ENCODE assay signal across 20 mouse cellular contexts in the genomic region with DNA sequence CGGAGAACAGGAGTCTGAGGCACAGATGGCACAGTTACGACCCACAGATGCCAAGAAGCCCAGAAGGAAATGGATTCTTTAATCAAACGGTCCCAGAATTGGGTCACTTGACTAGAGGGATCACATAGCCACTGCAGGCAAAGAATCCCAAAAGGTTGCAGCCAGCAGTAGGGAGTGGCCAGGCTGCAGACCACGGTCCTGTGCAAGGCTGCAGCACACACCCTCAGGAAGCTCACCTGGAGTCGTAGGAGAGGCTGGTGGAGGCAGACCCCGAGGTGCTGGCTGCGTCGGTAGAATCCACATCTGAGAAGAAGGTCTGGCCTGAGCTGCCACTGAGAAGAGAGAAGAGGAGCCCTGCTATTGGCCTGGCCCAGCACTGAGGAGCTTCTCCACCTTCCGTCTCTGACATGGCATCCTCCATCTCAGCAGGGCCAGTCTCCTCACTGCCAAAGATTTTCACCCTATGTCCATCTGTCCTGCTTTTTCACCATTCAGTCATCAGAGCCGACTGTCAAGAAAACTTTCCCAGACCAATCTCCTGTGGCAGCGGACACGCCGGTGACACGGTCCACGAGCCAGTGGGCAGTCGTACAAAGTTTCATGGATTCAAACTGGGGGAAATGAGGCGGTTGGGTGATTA. TPM values are rescaled to one million over a fixed set of nuclear protein-coding genes. Genes with fewer than 3 reads are reported as not detected.
A peak's percentile ranks its signal among the peaks of the same experiment; 100 is the strongest.
DNase-seq lines count a peak whose midpoint lies in the region; ATAC-seq and TF ChIP-seq lines count a peak whose summit lies in the region.
"Had no signal": no experiment of that assay in that cellular context is flagged by ENCODE, and none has a peak within 500 bp of the region (broad histone marks: within the 10 kb centered on the region; RNA-seq: fewer than 3 reads in every experiment).

No protein-coding gene starts in this region.

- 73% methylated on average over 17 of the region's 17 CpGs for WGBS in kidney, embryonic 16.5 days

- 0 out of 2 replicates have a peak overlapping the region, but pooled peaks have one; percentile 17 for H3K27ac ChIP-seq in kidney, embryonic 16.5 days (ENCODE audit: low read length)
- no peak overlapping the region for H3K27ac ChIP-seq in layer of hippocampus, adult 2 months
- H3K27ac ChIP-seq: embryonic facial prominence, embryonic 12.5 days; forebrain, embryonic 15.5 days; heart, adult 2 months; heart, embryonic 15.5 days; hindbrain, embryonic 13.5 days; intestine, embryonic 15.5 days had no signal

- no peak overlapping the region for H3K4me2 ChIP-seq in kidney, embryonic 16.5 days (replicated peaks; ENCODE audit: low read depth, low read length)
- H3K4me2 ChIP-seq: embryonic facial prominence, embryonic 12.5 days; forebrain, embryonic 15.5 days; heart, embryonic 11.5 days; heart, embryonic 15.5 days; hindbrain, embryonic 13.5 days; intestine, embryonic 15.5 days had no signal

- ATAC-seq in cerebellum, adult (ENCODE audit: insufficient number of reproducible peaks, low FRiP score, low TSS enrichment) = peak; percentile 67
- no peak for ATAC-seq in kidney, embryonic 16.5 days (ENCODE audit: low FRiP score, low TSS enrichment)
- ATAC-seq: CD4-positive, CD25-positive, alpha-beta regulatory T cell, adult 4 months; forebrain, embryonic 15.5 days had no signal

- H3K9me3 ChIP-seq in kidney, embryonic 16.5 days (ENCODE audit: low read length) = no peaks in the 10 kb centered on the region
- H3K9me3 ChIP-seq: embryonic facial prominence, embryonic 12.5 days; forebrain, embryonic 15.5 days; G1E; heart, embryonic 15.5 days; hindbrain, embryonic 13.5 days; intestine, embryonic 15.5 days had no signal

- 0 out of 2 replicates have a peak, but pooled peaks cover 12% of the 10 kb centered on the region for H3K36me3 ChIP-seq in kidney, embryonic 16.5 days (ENCODE audit: insufficient read depth, low read length)
- H3K36me3 ChIP-seq: embryonic facial prominence, embryonic 12.5 days; forebrain, embryonic 15.5 days; G1E; hindbrain, embryonic 13.5 days had no signal

- TF ChIP-seq CTCF in layer of hippocampus, adult 2 months (conservative IDR thresholded peaks at IDR 0.05) = no peak

- no peak overlapping the region for H3K9ac ChIP-seq in kidney, embryonic 16.5 days (replicated peaks; ENCODE audit: low read length)
- H3K9ac ChIP-seq: embryonic facial prominence, embryonic 12.5 days; forebrain, embryonic 15.5 days; heart, embryonic 15.5 days; hindbrain, embryonic 13.5 days; intestine, embryonic 15.5 days had no signal

- H3K27me3 ChIP-seq in kidney, embryonic 16.5 days (ENCODE audit: insufficient read depth, low read length) = no peaks in the 10 kb centered on the region
- H3K27me3 ChIP-seq: embryonic facial prominence, embryonic 12.5 days; forebrain, embryonic 15.5 days; heart, embryonic 15.5 days; hindbrain, embryonic 13.5 days; intestine, embryonic 15.5 days had no signal

- H3K4me1 ChIP-seq in kidney, embryonic 16.5 days (ENCODE audit: insufficient read depth, low read length) = peaks cover 2% of the 10 kb centered on the region; the same call in 1 of the 2 replicates
- H3K4me1 ChIP-seq: embryonic facial prominence, embryonic 12.5 days; forebrain, embryonic 15.5 days; heart, embryonic 15.5 days; hindbrain, embryonic 13.5 days; intestine, embryonic 15.5 days had no signal

- no peak for DNase-seq in cerebellum, postnatal 4 days (ENCODE audit: low spot score in 2 of 2)
- no peak for DNase-seq in kidney, postnatal 36 days
- peak; percentile 67 for DNase-seq in cerebellum, adult 9-10 months
- DNase-seq in cerebellum, postnatal 36 days = peak; percentile 30 to 48
- no peak for DNase-seq in layer of hippocampus, adult 2 months (ENCODE audit: low spot score in 2 of 2)
- DNase-seq: gastrocnemius, postnatal 36 days; heart, postnatal 14 days had no signal

- no peak overlapping the region for H3K4me3 ChIP-seq in kidney, embryonic 16.5 days (ENCODE audit: low read length)
- no peak overlapping the region for H3K4me3 ChIP-seq in layer of hippocampus, adult 2 months
- H3K4me3 ChIP-seq: embryonic facial prominence, embryonic 12.5 days; forebrain, embryonic 15.5 days; heart, adult 2 months; heart, embryonic 15.5 days; hindbrain, embryonic 13.5 days; intestine, embryonic 15.5 days had no signal

RNA-seq across cellular contexts. Expression of gene Phf19, which starts 16.9 kb away (rescaled TPM):
- 21.4 and 22.2 TPM in 2 replicates for polyA plus RNA-seq in kidney, embryonic 16.5 days (2015; fragmentation: Nextera tagmentation; extraction: Ambion mirVana)
- 1 to 10 TPM; 1.1 to 1.2 TPM for total RNA-seq in layer of hippocampus, adult 2 months (2021)

RNA-seq across cellular contexts. Expression of gene Psmd5, which starts 22.2 kb away (rescaled TPM):
- 130 and 140 TPM in 2 replicates for polyA plus RNA-seq in kidney, embryonic 16.5 days (2015; fragmentation: Nextera tagmentation; extraction: Ambion mirVana)
- 10 to 100 TPM; 36.1 to 43.1 TPM for total RNA-seq in layer of hippocampus, adult 2 months (2021)

RNA-seq across cellular contexts. Expression of gene Cutal, which starts 22.7 kb away (rescaled TPM):
- polyA plus RNA-seq in kidney, embryonic 16.5 days (2015; fragmentation: Nextera tagmentation; extraction: Ambion mirVana) = 13.2 and 13.6 TPM in 2 replicates
- under 1 TPM; 0.15 to 0.41 TPM for total RNA-seq in layer of hippocampus, adult 2 months (2021)
- total RNA-seq: G1E; hematopoietic stem cell, adult 5-6 weeks had no signal
- polyA plus RNA-seq: CD4-positive, CD25-positive, alpha-beta regulatory T cell, adult 4 months; embryonic facial prominence, embryonic 12.5 days; forebrain, embryonic 11.5 days; G1E; hindbrain, embryonic 13.5 days had no signal

Comparison
In these comparisons a context has a peak if more than half of its experiments do, and no peak if none do; other contexts are left out.
1. DNase-seq: peak in cerebellum, adult 9-10 months (single experiment) and cerebellum, postnatal 36 days (2 of 2); none in cerebellum, postnatal 4 days (0 of 2), kidney, postnatal 36 days (0 of 2) and layer of hippocampus, adult 2 months (0 of 2).